Mouse (Mus musculus): ENCODE data around the gene Tulp2. TPM values are rescaled to one million over a fixed set of nuclear protein-coding genes. Genes with fewer than 3 reads are reported as not detected.
"Not testable (repeated sequence)": the region's sequence is repeated elsewhere in the genome, so short reads cannot be mapped to it uniquely, and the experiment has no call there.

The Tulp2 gene
- polyA plus RNA-seq, 1 experiment from 2014 or later = not detected

- Histone ChIP-seq H3K36me3 (ENCODE audit: control insufficient read depth, insufficient read depth) (peaks cover 21% of the 10 kb centered on the region), H3K4me3 (replicated peaks; ENCODE audit: low read length) (peak overlapping the region; percentile 53), H3K9me3 (ENCODE audit: control insufficient read depth, low read length) (no peaks in the 10 kb centered on the region), H3K9ac (replicated peaks; ENCODE audit: low read depth, low read length) (peak overlapping the region; percentile 88), H3K27ac (ENCODE audit: low read length) (peak overlapping the region; percentile 97), H3K27me3 (replicated peaks; ENCODE audit: control insufficient read depth, insufficient read depth, low read length) (no peaks in the 10 kb centered on the region), H3K4me1 (replicated peaks; ENCODE audit: control insufficient read depth, insufficient read depth, low read length) (peaks cover 30% of the 10 kb centered on the region), H3K4me2 (ENCODE audit: low read length) (peak overlapping the region; percentile 98)
- WGBS = under 1% methylated on average over 41 of the region's 43 CpGs
- peak; percentile 78 for ATAC-seq
Observed at GRCm38 (mm10) chr7:45458748-45459563, 22.7 kb upstream of the Tulp2 start.

- peak within 1 kb of the TSS; percentile 53 for H3K4me3 ChIP-seq (replicated peaks; ENCODE audit: low read length)
- H3K4me1 ChIP-seq (replicated peaks; ENCODE audit: control insufficient read depth, insufficient read depth, low read length) = peaks cover 30% of the 10 kb centered on the region
- peak within 1 kb of the TSS; percentile 88 for H3K9ac ChIP-seq (replicated peaks; ENCODE audit: low read depth, low read length)
- 0% methylated on average over 24 of the region's 37 CpGs for WGBS
- H3K4me2 ChIP-seq (ENCODE audit: low read length) = peak within 1 kb of the TSS; percentile 98
- not testable (repeated sequence) for H3K27me3 ChIP-seq (replicated peaks; ENCODE audit: control insufficient read depth, insufficient read depth, low read length); H3K9me3 ChIP-seq (ENCODE audit: control insufficient read depth, low read length)
- ATAC-seq = peak; percentile 96
- peaks cover 23% of the 10 kb centered on the region for H3K36me3 ChIP-seq (ENCODE audit: control insufficient read depth, insufficient read depth)
- H3K27ac ChIP-seq (ENCODE audit: low read length) = peak within 1 kb of the TSS; percentile 97
Observed at GRCm38 (mm10) chr7:45459564-45460140, 22.0 kb upstream of the Tulp2 start, which contains the start of gene Ftl1. Gene Ftl1, minus strand, starts transcription at chr7:45459884.

- Histone ChIP-seq H3K9ac (replicated peaks; ENCODE audit: low read depth, low read length) (peak overlapping the region; percentile 62), H3K27ac (ENCODE audit: low read length) (peak overlapping the region; percentile 85), H3K4me2 (ENCODE audit: low read length) (peak overlapping the region; percentile 56), H3K27me3 (replicated peaks; ENCODE audit: control insufficient read depth, insufficient read depth, low read length) (no peaks in the 10 kb centered on the region), H3K36me3 (ENCODE audit: control insufficient read depth, insufficient read depth) (peaks cover 23% of the 10 kb centered on the region), H3K4me1 (replicated peaks; ENCODE audit: control insufficient read depth, insufficient read depth, low read length) (peaks cover 34% of the 10 kb centered on the region), H3K9me3 (ENCODE audit: control insufficient read depth, low read length) (no peaks in the 10 kb centered on the region), H3K4me3 (replicated peaks; ENCODE audit: low read length) (peak overlapping the region; percentile 53)
- WGBS = 74% methylated on average over 7 of the region's 7 CpGs
- ATAC-seq = no peak
Observed at GRCm38 (mm10) chr7:45460377-45460776, 21.3 kb upstream of the Tulp2 start.

- Histone ChIP-seq H3K27me3 (replicated peaks; ENCODE audit: control insufficient read depth, insufficient read depth, low read length) (no peaks in the 10 kb centered on the region), H3K4me3 (replicated peaks; ENCODE audit: low read length) (no peak overlapping the region), H3K9me3 (ENCODE audit: control insufficient read depth, low read length) (no peaks in the 10 kb centered on the region), H3K36me3 (ENCODE audit: control insufficient read depth, insufficient read depth) (peaks cover 21% of the 10 kb centered on the region; the same call in 1 of the 2 replicates), H3K4me2 (ENCODE audit: low read length) (no peak overlapping the region), H3K9ac (replicated peaks; ENCODE audit: low read depth, low read length) (0 out of 2 replicates have a peak overlapping the region, but pooled peaks have one; percentile 15), H3K27ac (ENCODE audit: low read length) (peak overlapping the region; percentile 85), H3K4me1 (replicated peaks; ENCODE audit: control insufficient read depth, insufficient read depth, low read length) (peaks cover 39% of the 10 kb centered on the region)
- WGBS = 51% methylated on average over 13 of the region's 13 CpGs
- ATAC-seq = no peak
Observed at GRCm38 (mm10) chr7:45460860-45461314, 20.8 kb upstream of the Tulp2 start.

GRCm38 (mm10) chr7:45461326-45461725 lies 20.4 kb upstream of the Tulp2 start:
- peaks cover 21% of the 10 kb centered on the region; the same call in 1 of the 2 replicates for H3K36me3 ChIP-seq (ENCODE audit: control insufficient read depth, insufficient read depth)
- no peak overlapping the region for H3K9ac ChIP-seq (replicated peaks; ENCODE audit: low read depth, low read length)
- H3K4me2 ChIP-seq (ENCODE audit: low read length) = no peak overlapping the region
- 73% methylated on average over 5 of the region's 5 CpGs for WGBS
- H3K4me1 ChIP-seq (replicated peaks; ENCODE audit: control insufficient read depth, insufficient read depth, low read length) = peaks cover 43% of the 10 kb centered on the region
- H3K27ac ChIP-seq (ENCODE audit: low read length) = no peak overlapping the region
- no peaks in the 10 kb centered on the region for H3K27me3 ChIP-seq (replicated peaks; ENCODE audit: control insufficient read depth, insufficient read depth, low read length)
- no peak for ATAC-seq
- H3K9me3 ChIP-seq (ENCODE audit: control insufficient read depth, low read length) = no peaks in the 10 kb centered on the region
- H3K4me3 ChIP-seq (replicated peaks; ENCODE audit: low read length) = no peak overlapping the region

- Histone ChIP-seq H3K9me3 (ENCODE audit: control insufficient read depth, low read length) (no peaks in the 10 kb centered on the region), H3K27ac (ENCODE audit: low read length) (no peak overlapping the region), H3K36me3 (ENCODE audit: control insufficient read depth, insufficient read depth) (peaks cover 21% of the 10 kb centered on the region; the same call in 1 of the 2 replicates), H3K9ac (replicated peaks; ENCODE audit: low read depth, low read length) (no peak overlapping the region), H3K27me3 (replicated peaks; ENCODE audit: control insufficient read depth, insufficient read depth, low read length) (no peaks in the 10 kb centered on the region), H3K4me1 (replicated peaks; ENCODE audit: control insufficient read depth, insufficient read depth, low read length) (peaks cover 41% of the 10 kb centered on the region), H3K4me3 (replicated peaks; ENCODE audit: low read length) (no peak overlapping the region), H3K4me2 (ENCODE audit: low read length) (no peak overlapping the region)
- no peak for ATAC-seq
- 95% methylated on average over 4 of the region's 4 CpGs for WGBS
Observed at GRCm38 (mm10) chr7:45461781-45462180, 19.9 kb upstream of the Tulp2 start.

GRCm38 (mm10) chr7:45462325-45462724 lies 19.4 kb upstream of the Tulp2 start:
- ATAC-seq = no peak
- H3K4me3 ChIP-seq (replicated peaks; ENCODE audit: low read length) = no peak overlapping the region
- no peaks in the 10 kb centered on the region for H3K27me3 ChIP-seq (replicated peaks; ENCODE audit: control insufficient read depth, insufficient read depth, low read length)
- WGBS = 91% methylated on average over 4 of the region's 4 CpGs
- H3K27ac ChIP-seq (ENCODE audit: low read length) = no peak overlapping the region
- H3K9ac ChIP-seq (replicated peaks; ENCODE audit: low read depth, low read length) = no peak overlapping the region
- H3K4me1 ChIP-seq (replicated peaks; ENCODE audit: control insufficient read depth, insufficient read depth, low read length) = peaks cover 35% of the 10 kb centered on the region
- H3K9me3 ChIP-seq (ENCODE audit: control insufficient read depth, low read length) = no peaks in the 10 kb centered on the region
- peaks cover 17% of the 10 kb centered on the region; the same call in 1 of the 2 replicates for H3K36me3 ChIP-seq (ENCODE audit: control insufficient read depth, insufficient read depth)
- H3K4me2 ChIP-seq (ENCODE audit: low read length) = no peak overlapping the region

- not testable (repeated sequence) for ATAC-seq
- WGBS = 78% methylated on average over 4 of the region's 4 CpGs
Observed at GRCm38 (mm10) chr7:45462868-45463267, 18.8 kb upstream of the Tulp2 start.

GRCm38 (mm10) chr7:45463987-45464778 lies 17.5 kb upstream of the Tulp2 start:
- Histone ChIP-seq H3K9ac (replicated peaks; ENCODE audit: low read depth, low read length) (no peak overlapping the region), H3K36me3 (ENCODE audit: control insufficient read depth, insufficient read depth) (peaks cover 9% of the 10 kb centered on the region; the same call in 1 of the 2 replicates), H3K27me3 (replicated peaks; ENCODE audit: control insufficient read depth, insufficient read depth, low read length) (no peaks in the 10 kb centered on the region), H3K4me2 (ENCODE audit: low read length) (no peak overlapping the region), H3K27ac (ENCODE audit: low read length) (no peak overlapping the region), H3K9me3 (ENCODE audit: control insufficient read depth, low read length) (no peaks in the 10 kb centered on the region), H3K4me1 (replicated peaks; ENCODE audit: control insufficient read depth, insufficient read depth, low read length) (peaks cover 25% of the 10 kb centered on the region), H3K4me3 (replicated peaks; ENCODE audit: low read length) (no peak overlapping the region)
- WGBS = 93% methylated on average over 7 of the region's 7 CpGs
- ATAC-seq = no peak

More at GRCm38 (mm10) chr7:45462868-45463267, 18.8 kb upstream of the Tulp2 start:
- not testable (repeated sequence) for H3K27me3 ChIP-seq (replicated peaks; ENCODE audit: control insufficient read depth, insufficient read depth, low read length); H3K9ac ChIP-seq (replicated peaks; ENCODE audit: low read depth, low read length); H3K27ac ChIP-seq (ENCODE audit: low read length); H3K4me2 ChIP-seq (ENCODE audit: low read length); H3K4me3 ChIP-seq (replicated peaks; ENCODE audit: low read length); H3K9me3 ChIP-seq (ENCODE audit: control insufficient read depth, low read length)
- Histone ChIP-seq H3K36me3 (ENCODE audit: control insufficient read depth, insufficient read depth) (peaks cover 13% of the 10 kb centered on the region; the same call in 1 of the 2 replicates), H3K4me1 (replicated peaks; ENCODE audit: control insufficient read depth, insufficient read depth, low read length) (peaks cover 30% of the 10 kb centered on the region)

Data from forebrain, embryonic 16.5 days (tissue).